Mouse (Mus musculus) intestine, postnatal 0 days (tissue): ENCODE results near the gene Cst13. TPM values are rescaled to one million over a fixed set of nuclear protein-coding genes. Genes with fewer than 3 reads are reported as not detected.

Source experiments
- ATAC-seq: fragments of 200-750 bp; cut with Nextera tagmentation; 2 replicates; pipeline ENCODE4 v1.8.0; 2017; ENCODE audit warnings: mild to moderate bottlenecking, moderate TSS enrichment, moderate library complexity
- H3K27ac ChIP-seq: fragments of 300-500 bp; sonication (generic); 2 replicates; pipeline ENCODE4 v1.5.1; 2014; ENCODE audit warnings: mild to moderate bottlenecking, low read depth, low read length, moderate library complexity
- H3K27me3 ChIP-seq: fragments of 300-500 bp; sonication (generic); replicated peaks from 2 replicates; pipeline ENCODE4 v1.6.1; 2014; ENCODE audit warnings: low read length, mixed read lengths; ENCODE audit not compliant: control insufficient read depth, insufficient read depth
- H3K36me3 ChIP-seq: fragments of 300-500 bp; sonication (generic); 2 replicates; pipeline ENCODE4 v1.6.1; 2014; ENCODE audit warnings: mild to moderate bottlenecking, moderate library complexity; ENCODE audit not compliant: control insufficient read depth, insufficient read depth
- H3K4me1 ChIP-seq: fragments of 300-500 bp; sonication (generic); replicated peaks from 2 replicates; pipeline ENCODE4 v1.6.1; 2014; ENCODE audit warnings: antibody characterized with exemption, low read length, mixed read lengths; ENCODE audit not compliant: control insufficient read depth, insufficient read depth
- H3K4me2 ChIP-seq: fragments of 300-500 bp; sonication (generic); replicated peaks from 2 replicates; pipeline ENCODE4 v1.6.1; 2014; ENCODE audit warnings: low read depth, mild to moderate bottlenecking, moderate library complexity
- H3K4me3 ChIP-seq: fragments of 300-500 bp; sonication (generic); 2 replicates; pipeline ENCODE4 v1.5.1; 2014; ENCODE audit warnings: low read depth, low read length
- H3K9ac ChIP-seq: fragments of 300-500 bp; sonication (generic); 2 replicates; pipeline ENCODE4 v1.6.1; 2014; ENCODE audit warnings: mild to moderate bottlenecking, low read depth, low read length
- H3K9me3 ChIP-seq: fragments of 300-500 bp; sonication (generic); 2 replicates; pipeline ENCODE4 v1.6.1; 2016; ENCODE audit warnings: mixed run types; ENCODE audit not compliant: control insufficient read depth
- CTCF ChIP-seq: sonication (generic); IDR thresholded peaks from 2 replicates; pipeline ENCODE4 v1.5.1; 2016; ENCODE audit warnings: low read depth, mild to moderate bottlenecking, control low read depth, antibody characterized with exemption, moderate library complexity
- WGBS: fragments of 180-500 bp; shearing (Covaris S2); extraction: QIAGEN DNeasy Blood & Tissue Kit; methylation state at CpG from one replicate; pipeline ENCODE4 v1.1.7; 2014; 5-methylcytosine and 5-hydroxymethylcytosine counted together
- polyA plus RNA-seq: library from polyadenylated mRNA; unstranded; fragments of >200 nt; fragmentation: Nextera tagmentation; extraction: Ambion mirVana; gene quantifications from 2 replicates; pipeline ENCODE4 v1.2.1, GENCODE M21; 2015

The Cst13 gene
- polyA plus RNA-seq, 1 experiment from 2014 or later: not detected

DNA sequence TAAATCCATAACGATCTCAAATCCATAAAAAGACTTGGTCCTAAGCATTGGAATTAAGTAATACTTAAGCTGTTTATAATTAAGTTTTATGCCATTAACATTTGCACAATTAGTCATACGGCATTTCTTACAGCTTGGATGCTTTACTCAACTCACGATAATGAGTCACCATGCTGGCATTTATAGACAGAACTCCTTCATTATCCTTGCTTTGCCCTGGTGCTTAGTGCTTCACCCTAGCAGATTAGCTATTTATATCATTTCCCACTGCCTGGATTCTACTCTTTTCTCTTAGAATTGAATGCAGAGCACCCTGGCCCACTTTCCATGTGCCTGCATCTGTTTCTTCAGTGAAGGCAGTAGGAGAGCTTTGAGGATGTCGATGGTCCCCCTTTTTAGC is 37.6 kb downstream of the Cst13 start:
- no peaks in the 10 kb centered on the region for H3K4me1 ChIP-seq
- H3K36me3 ChIP-seq: no peaks in the 10 kb centered on the region
- no peak overlapping the region for H3K27ac ChIP-seq
- H3K4me3 ChIP-seq: no peak overlapping the region
- no peak for ATAC-seq
- no peaks in the 10 kb centered on the region for H3K9me3 ChIP-seq
- no peaks in the 10 kb centered on the region for H3K27me3 ChIP-seq
- WGBS: 63% methylated on average over 4 of the region's 4 CpGs
- no peak overlapping the region for H3K4me2 ChIP-seq
- no peak overlapping the region for H3K9ac ChIP-seq
- TF ChIP-seq CTCF: no peak

DNA sequence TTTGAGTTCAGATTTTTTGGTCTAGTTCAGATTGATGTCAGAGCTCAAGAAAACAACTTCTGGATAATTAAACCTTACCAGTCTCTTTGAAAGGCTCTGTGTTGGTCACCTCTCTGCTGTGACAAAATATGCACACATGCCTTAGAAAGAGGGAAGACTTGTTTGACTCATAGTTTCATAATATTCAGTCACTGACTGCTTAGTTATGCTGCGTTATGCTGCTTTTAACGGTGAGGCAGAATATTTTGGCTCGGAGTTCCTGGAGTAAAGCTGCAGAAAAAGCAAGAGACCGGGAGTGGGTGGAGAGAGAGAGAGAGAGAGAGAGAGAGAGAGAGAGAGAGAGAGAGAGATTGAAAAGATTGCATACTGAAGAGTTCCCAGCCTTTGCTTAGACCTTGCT is 41.1 kb downstream of the Cst13 start:
- TF ChIP-seq CTCF: no peak
- WGBS: 77% methylated on average over 4 of the region's 4 CpGs
- H3K36me3 ChIP-seq: no peaks in the 10 kb centered on the region
- H3K27me3 ChIP-seq: no peaks in the 10 kb centered on the region
- ATAC-seq: no peak
- no peak overlapping the region for H3K9ac ChIP-seq
- H3K4me3 ChIP-seq: no peak overlapping the region
- H3K4me1 ChIP-seq: no peaks in the 10 kb centered on the region
- H3K4me2 ChIP-seq: no peak overlapping the region
- H3K9me3 ChIP-seq: no peaks in the 10 kb centered on the region
- no peak overlapping the region for H3K27ac ChIP-seq

DNA sequence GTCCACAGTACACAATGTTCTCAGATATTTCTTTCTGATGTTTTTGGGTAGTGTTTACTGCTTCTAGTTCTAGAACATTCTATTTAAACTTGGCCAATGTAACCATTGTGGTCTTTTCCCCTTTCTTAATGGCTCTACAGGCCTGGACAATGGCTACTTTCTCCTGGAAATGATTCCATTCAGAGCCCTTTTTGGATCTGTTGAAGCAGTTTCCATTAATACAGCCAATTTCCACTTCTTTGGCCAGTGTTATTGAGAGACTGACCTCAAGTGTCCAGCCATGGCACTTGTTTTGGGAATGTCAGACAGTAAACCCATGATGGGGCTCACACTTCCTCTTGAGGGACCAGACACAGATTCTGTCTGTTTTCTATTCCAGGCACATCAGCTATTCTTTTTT is 41.8 kb downstream of the Cst13 start:
- TF ChIP-seq CTCF: no peak
- H3K4me3 ChIP-seq: no peak overlapping the region

DNA sequence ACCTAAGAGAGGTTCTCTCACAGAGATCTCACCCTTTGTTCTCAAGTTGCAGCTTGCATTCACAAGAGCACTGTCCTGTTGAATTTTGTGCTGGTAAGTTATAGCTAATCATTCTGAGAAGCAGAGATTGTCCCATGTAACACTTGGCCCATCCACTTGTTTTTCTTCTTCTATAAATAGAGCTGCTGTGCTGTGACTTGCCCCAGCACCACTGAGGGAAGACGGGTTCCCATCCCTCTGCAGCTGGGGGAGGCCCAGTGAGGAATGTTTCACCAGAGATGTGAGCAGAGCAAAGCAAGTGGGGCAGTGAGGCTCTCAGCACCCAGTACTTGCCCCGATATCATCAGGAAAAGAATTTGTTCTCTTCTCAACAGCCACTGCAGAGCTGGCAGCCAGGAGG is 45.1 kb downstream of the Cst13 start, which contains the start of gene 9230104L09Rik:
TSS of gene 9230104L09Rik (minus strand) at position 73 of the 400 bp plus-strand sequence.
- no peak within 1 kb of the TSS for H3K4me3 ChIP-seq
- H3K4me2 ChIP-seq: no peak within 1 kb of the TSS
- H3K27me3 ChIP-seq: no peaks in the 10 kb centered on the region
- no peaks in the 10 kb centered on the region for H3K4me1 ChIP-seq
- no peaks in the 10 kb centered on the region for H3K36me3 ChIP-seq
- 46% methylated on average over 2 of the region's 2 CpGs for WGBS
- H3K9me3 ChIP-seq: no peaks in the 10 kb centered on the region
- ATAC-seq: no peak
- H3K27ac ChIP-seq: no peak within 1 kb of the TSS
- no peak for TF ChIP-seq CTCF
- no peak within 1 kb of the TSS for H3K9ac ChIP-seq

More for the DNA sequence above, 41.8 kb downstream of the Cst13 start:
- ATAC-seq: no peak
- Histone ChIP-seq H3K36me3 (no peaks in the 10 kb centered on the region), H3K4me1 (no peaks in the 10 kb centered on the region), H3K27me3 (no peaks in the 10 kb centered on the region), H3K27ac (no peak overlapping the region), H3K4me2 (no peak overlapping the region), H3K9me3 (no peaks in the 10 kb centered on the region), H3K9ac (no peak overlapping the region)

DNA sequence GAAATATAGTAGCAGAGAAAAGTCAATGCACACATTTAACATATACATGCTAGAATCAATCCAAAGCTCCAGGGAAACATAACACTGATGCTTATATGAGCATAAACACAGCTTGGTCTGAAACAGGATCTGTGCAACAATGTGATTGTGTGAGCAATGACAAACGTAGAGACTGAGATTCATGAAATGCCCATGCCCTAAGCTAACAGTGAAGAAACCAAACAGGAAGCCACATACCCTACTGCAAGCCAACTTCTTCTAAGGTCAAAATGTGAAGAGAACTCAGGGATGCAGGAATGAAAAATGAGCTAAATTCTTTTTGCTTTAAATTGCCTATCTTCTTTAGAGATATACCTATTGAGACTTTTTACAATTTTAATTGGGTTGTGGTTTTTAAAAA is 49.1 kb downstream of the Cst13 start:
- TF ChIP-seq CTCF: no peak
- Histone ChIP-seq H3K9ac (no peak overlapping the region), H3K4me2 (no peak overlapping the region), H3K4me1 (no peaks in the 10 kb centered on the region), H3K9me3 (no peaks in the 10 kb centered on the region), H3K36me3 (peaks cover 12% of the 10 kb centered on the region; the same call in 1 of the 2 replicates), H3K27me3 (no peaks in the 10 kb centered on the region), H3K4me3 (no peak overlapping the region), H3K27ac (no peak overlapping the region)
- 62% methylated on average over 1 of the region's 1 CpGs for WGBS
- no peak for ATAC-seq

DNA sequence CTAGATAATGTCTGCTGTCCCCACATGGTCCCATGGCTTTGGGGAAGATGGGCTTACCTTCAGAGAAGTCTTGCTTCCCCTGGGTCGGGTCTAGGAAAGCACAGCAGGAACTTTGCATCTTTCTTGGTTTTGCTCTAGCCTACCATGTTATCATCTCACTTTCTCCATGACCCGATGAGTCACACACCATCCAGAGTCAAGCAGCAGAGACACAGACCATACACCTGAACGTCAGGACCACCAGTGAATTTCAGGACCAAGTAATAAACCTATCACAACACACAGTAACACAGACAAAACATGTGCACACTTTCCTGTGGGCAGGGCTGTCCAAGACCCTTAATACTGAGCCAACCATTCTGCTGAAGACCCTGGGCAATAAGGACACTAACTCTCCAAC is 50.6 kb downstream of the Cst13 start:
- H3K36me3 ChIP-seq: peaks cover 12% of the 10 kb centered on the region; the same call in 1 of the 2 replicates
- no peak overlapping the region for H3K4me2 ChIP-seq
- TF ChIP-seq CTCF: no peak
- WGBS: 82% methylated on average over 3 of the region's 3 CpGs
- H3K27ac ChIP-seq: no peak overlapping the region
- H3K9me3 ChIP-seq: no peaks in the 10 kb centered on the region
- H3K9ac ChIP-seq: no peak overlapping the region
- H3K27me3 ChIP-seq: no peaks in the 10 kb centered on the region
- ATAC-seq: no peak
- no peaks in the 10 kb centered on the region for H3K4me1 ChIP-seq
- H3K4me3 ChIP-seq: no peak overlapping the region

- TF ChIP-seq CTCF: no peak
- no peak overlapping the region for H3K4me3 ChIP-seq
- no peaks in the 10 kb centered on the region for H3K4me1 ChIP-seq
- WGBS: 44% methylated on average over 4 of the region's 4 CpGs
- peaks cover 12% of the 10 kb centered on the region; the same call in 1 of the 2 replicates for H3K36me3 ChIP-seq
- ATAC-seq: no peak
- H3K27me3 ChIP-seq: no peaks in the 10 kb centered on the region
- peak overlapping the region; percentile 89 for H3K4me2 ChIP-seq
- 0 out of 2 replicates have a peak overlapping the region, but pooled peaks have one; percentile 7 for H3K9ac ChIP-seq
- no peak overlapping the region for H3K27ac ChIP-seq
- no peaks in the 10 kb centered on the region for H3K9me3 ChIP-seq
Measured at GRCm38 (mm10) chr2:148872860-148873259, 53.0 kb downstream of the Cst13 start.
